Mouse (Mus musculus) CH12.LX (cell line): ENCODE results near the gene Abhd6.

Experiments used
- CTCF ChIP-seq, 2 experiments: IDR thresholded peaks in 1 of 2; conservative IDR thresholded peaks in 1 of 2; 2 replicates each; pipeline ENCODE4 v1.5.1; 2011 to 2012; ENCODE audit warnings: low read depth in 2 of 2, low read length in 2 of 2, improper control_type of control experiment in 1 of 2, inconsistent platforms in 1 of 2, mild to moderate bottlenecking in 1 of 2, moderate library complexity in 1 of 2
- EP300 ChIP-seq: IDR thresholded peaks from 2 replicates; pipeline ENCODE4 v1.6.1; 2011; ENCODE audit warnings: low read length, improper control_type of control experiment
- MAFK ChIP-seq: IDR thresholded peaks from 2 replicates; pipeline ENCODE4 v1.6.1; 2011; ENCODE audit warnings: low read length, improper control_type of control experiment; ENCODE audit not compliant: insufficient replicate concordance
- MAZ ChIP-seq: IDR thresholded peaks from 2 replicates; pipeline ENCODE4 v1.6.1; 2012; ENCODE audit warnings: low read depth, mild to moderate bottlenecking, inconsistent platforms, low read length, improper control_type of control experiment, moderate library complexity
- MYC ChIP-seq: IDR thresholded peaks from 2 replicates; pipeline ENCODE4 v1.6.1; 2011; ENCODE audit warnings: low read depth, mild to moderate bottlenecking, improper control_type of control experiment, low read length
- NELFE ChIP-seq: IDR thresholded peaks from 2 replicates; pipeline ENCODE4 v1.6.1; 2011; ENCODE audit warnings: low read depth, low read length, improper control_type of control experiment
- POLR2A ChIP-seq: IDR thresholded peaks from 2 replicates; pipeline ENCODE4 v1.6.1; 2011; ENCODE audit warnings: low read depth, mild to moderate bottlenecking, improper control_type of control experiment, low read length
- POLR2AphosphoS2 ChIP-seq: IDR thresholded peaks from 2 replicates; pipeline ENCODE4 v1.6.1; 2011; ENCODE audit warnings: low read depth, low read length, improper control_type of control experiment
- RAD21 ChIP-seq: IDR thresholded peaks from 2 replicates; pipeline ENCODE4 v1.6.1; 2011; ENCODE audit warnings: low read depth, mild to moderate bottlenecking, low read length, improper control_type of control experiment, moderate library complexity
- ZKSCAN1 ChIP-seq: IDR thresholded peaks from 2 replicates; pipeline ENCODE4 v1.6.1; 2012; ENCODE audit warnings: low read depth, inconsistent platforms, low read length, improper control_type of control experiment, borderline replicate concordance
- ZNF384 ChIP-seq: IDR thresholded peaks from 2 replicates; pipeline ENCODE4 v1.6.1; 2012; ENCODE audit warnings: low read depth, low read length, improper control_type of control experiment, inconsistent platforms

- TF ChIP-seq POLR2A, result no peak
- TF ChIP-seq MYC, result no peak
- no peak for TF ChIP-seq ZNF384
- no peak for TF ChIP-seq CTCF (conservative IDR thresholded peaks at IDR 0.05 in 1 of 2, IDR thresholded peaks at IDR 0.05 in 1 of 2; ENCODE audit: low read depth in 2 of 2, low read length in 2 of 2)
- TF ChIP-seq RAD21, result no peak
- TF ChIP-seq MAFK, result no peak
- TF ChIP-seq EP300, result no peak
- TF ChIP-seq ZKSCAN1, result no peak
- TF ChIP-seq POLR2AphosphoS2, result no peak
- no peak for TF ChIP-seq NELFE
- TF ChIP-seq MAZ, result no peak
These were observed 49.2 kb downstream of the Abhd6 start for GRCm38 (mm10) chr14:8051869-8052268.
